32 mouse cellular contexts compared by ENCODE assay signal in genomic region chr4:141864506-141864905, GRCm38 (mm10). TPM values are rescaled to one million over a fixed set of nuclear protein-coding genes. Genes with fewer than 3 reads are reported as not detected.
"Had no signal": no experiment of that assay in that cellular context is flagged by ENCODE, and none has a peak within 500 bp of the region (broad histone marks: within the 10 kb centered on the region; RNA-seq: fewer than 3 reads in every experiment).

No protein-coding gene starts in this region.

- H3K9ac ChIP-seq: intestine, embryonic 15.5 days; kidney, embryonic 15.5 days; limb, embryonic 13.5 days; liver, embryonic 14.5 days; liver, postnatal 0 days; lung, embryonic 14.5 days; midbrain, embryonic 12.5 days; midbrain, embryonic 15.5 days; neural tube, embryonic 12.5 days; neural tube, embryonic 15.5 days had no signal

- H3K4me2 ChIP-seq: intestine, embryonic 15.5 days; kidney, embryonic 15.5 days; limb, embryonic 13.5 days; lung, embryonic 14.5 days; midbrain, embryonic 12.5 days; midbrain, embryonic 15.5 days; neural tube, embryonic 12.5 days; neural tube, embryonic 15.5 days had no signal

- H3K4me3 ChIP-seq: intestine, embryonic 15.5 days; kidney, embryonic 15.5 days; limb, embryonic 10.5 days; limb, embryonic 13.5 days; midbrain, embryonic 12.5 days; midbrain, embryonic 15.5 days; neural tube, embryonic 12.5 days; neural tube, embryonic 15.5 days had no signal

- ATAC-seq: intestine, embryonic 15.5 days; lung, postnatal 0 days; midbrain, embryonic 15.5 days had no signal

- DNase-seq: kidney, adult 11 months; kidney, adult 8-10 months; kidney, postnatal 10 days; kidney, postnatal 36 days; layer of hippocampus, postnatal 36 days; liver; liver, postnatal 0 days; lung, embryonic 14.5 days; right cerebral cortex, adult 18-20 months; right cerebral cortex, postnatal 14 days; right cerebral cortex, postnatal 4 days; thymus, adult 18-20 months; thymus, postnatal 36 days had no signal

- H3K9me3 ChIP-seq: intestine, embryonic 15.5 days; kidney, embryonic 15.5 days; limb, embryonic 10.5 days; limb, embryonic 13.5 days; midbrain, embryonic 15.5 days; neural tube, embryonic 12.5 days; neural tube, embryonic 15.5 days had no signal

- H3K27me3 ChIP-seq: intestine, embryonic 15.5 days; kidney, embryonic 15.5 days; limb, embryonic 13.5 days; midbrain, embryonic 12.5 days; midbrain, embryonic 15.5 days; neural tube, embryonic 12.5 days; neural tube, embryonic 15.5 days had no signal

- H3K27ac ChIP-seq: kidney, embryonic 15.5 days; limb, embryonic 10.5 days; limb, embryonic 13.5 days; liver, embryonic 14.5 days; macrophage; midbrain, embryonic 12.5 days; midbrain, embryonic 15.5 days; neural tube, embryonic 12.5 days; neural tube, embryonic 15.5 days had no signal

RNA-seq across cellular contexts. Expression of gene Ctrc, which starts 18.3 kb away (rescaled TPM):
- total RNA-seq: layer of hippocampus, adult 8-10 months; layer of hippocampus, postnatal 10 days; layer of hippocampus, postnatal 36 days; left cerebral cortex, adult 8-10 months; left cerebral cortex, postnatal 14 days; megakaryocyte-erythroid progenitor cell, adult 5-6 weeks had no signal
- polyA plus RNA-seq: kidney, embryonic 15.5 days; limb, embryonic 10.5 days; limb, embryonic 13.5 days; liver, embryonic 14.5 days; liver, postnatal 0 days; lung, embryonic 14.5 days; lung, postnatal 0 days; macrophage; midbrain, embryonic 12.5 days; midbrain, embryonic 15.5 days; neural tube, embryonic 12.5 days; neural tube, embryonic 15.5 days; stomach, embryonic 14.5 days; stomach, postnatal 0 days; urinary bladder, adult 2 months had no signal

RNA-seq across cellular contexts. Expression of gene Cela2a, which starts 38.5 kb away (rescaled TPM):
- total RNA-seq: layer of hippocampus, adult 8-10 months; layer of hippocampus, postnatal 10 days; layer of hippocampus, postnatal 36 days; left cerebral cortex, adult 8-10 months; left cerebral cortex, postnatal 14 days; megakaryocyte-erythroid progenitor cell, adult 5-6 weeks had no signal
- polyA plus RNA-seq: limb, embryonic 10.5 days; limb, embryonic 13.5 days; liver, embryonic 14.5 days; lung, embryonic 14.5 days; lung, postnatal 0 days; macrophage; midbrain, embryonic 12.5 days; neural tube, embryonic 12.5 days; neural tube, embryonic 15.5 days; stomach, embryonic 14.5 days had no signal
